Mouse (Mus musculus) liver, embryonic 12.5 days (tissue): ENCODE data around the gene Hnrnpf. TPM values are rescaled to one million over a fixed set of nuclear protein-coding genes. Genes with fewer than 3 reads are reported as not detected.

ENCODE experiments used
- ATAC-seq: fragments of 200-750 bp; cut with Nextera tagmentation; 2 replicates; pipeline ENCODE4 v1.8.0; 2017; ENCODE audit warnings: moderate number of reproducible peaks, mild to moderate bottlenecking, moderate library complexity
- H3K27ac ChIP-seq: fragments of 300-500 bp; sonication (generic); 2 replicates; pipeline ENCODE4 v1.5.1; 2016; ENCODE audit warnings: mild to moderate bottlenecking
- H3K27me3 ChIP-seq: fragments of 300-500 bp; sonication (generic); replicated peaks from 2 replicates; pipeline ENCODE4 v1.6.1; 2016; ENCODE audit warnings: mild to moderate bottlenecking, moderate library complexity
- H3K36me3 ChIP-seq: fragments of 300-500 bp; sonication (generic); 2 replicates; pipeline ENCODE4 v1.6.1; 2016; ENCODE audit warnings: mild to moderate bottlenecking, moderate library complexity
- H3K4me1 ChIP-seq: fragments of 300-500 bp; sonication (generic); 2 replicates; pipeline ENCODE4 v1.6.1; 2016
- H3K4me2 ChIP-seq: fragments of 300-500 bp; sonication (generic); 2 replicates; pipeline ENCODE4 v1.6.1; 2016; ENCODE audit warnings: mild to moderate bottlenecking, moderate library complexity
- H3K4me3 ChIP-seq: fragments of 300-500 bp; sonication (generic); 2 replicates; pipeline ENCODE4 v1.5.1; 2016; ENCODE audit warnings: mild to moderate bottlenecking, moderate library complexity
- H3K9ac ChIP-seq: fragments of 300-500 bp; sonication (generic); 2 replicates; pipeline ENCODE4 v1.6.1; 2016; ENCODE audit warnings: mild to moderate bottlenecking, moderate library complexity
- H3K9me3 ChIP-seq: fragments of 300-500 bp; sonication (generic); replicated peaks from 2 replicates; pipeline ENCODE4 v1.6.1; 2016; ENCODE audit warnings: mild to moderate bottlenecking, moderate library complexity
- WGBS: fragments of 180-500 bp; shearing (Covaris S2); methylation state at CpG from one replicate; pipeline ENCODE4 v1.1.7; 2016; ENCODE audit not compliant: insufficient replicate concordance; 5-methylcytosine and 5-hydroxymethylcytosine counted together
- polyA plus RNA-seq: library from polyadenylated mRNA; unstranded; fragments of >200 nt; fragmentation: Nextera tagmentation; extraction: Ambion mirVana; gene quantifications from 2 replicates; pipeline ENCODE4 v1.2.1, GENCODE M21; 2016

Hnrnpf gene
- polyA plus RNA-seq, 1 experiment from 2014 or later, result 702 TPM

GRCm38 (mm10) chr6:117893435-117893834 lies 6.7 kb upstream of the Hnrnpf start:
- WGBS, result 84% methylated on average over 2 of the region's 2 CpGs
- H3K9me3 ChIP-seq, result no peaks in the 10 kb centered on the region
- peaks cover 36% of the 10 kb centered on the region for H3K4me1 ChIP-seq
- H3K9ac ChIP-seq, result no peak overlapping the region
- H3K27ac ChIP-seq, result no peak overlapping the region
- no peak overlapping the region for H3K4me2 ChIP-seq
- ATAC-seq, result no peak
- no peaks in the 10 kb centered on the region for H3K27me3 ChIP-seq
- no peaks in the 10 kb centered on the region for H3K36me3 ChIP-seq
- no peak overlapping the region for H3K4me3 ChIP-seq

GRCm38 (mm10) chr6:117897800-117898199 lies 2.3 kb upstream of the Hnrnpf start:
- ATAC-seq, result no peak
- no peak overlapping the region for H3K9ac ChIP-seq
- no peak overlapping the region for H3K4me3 ChIP-seq

GRCm38 (mm10) chr6:117901510-117902402 lies 1.6 kb downstream of the Hnrnpf start:
- H3K9ac ChIP-seq, result peak overlapping the region; percentile 35

More at GRCm38 (mm10) chr6:117897800-117898199, 2.3 kb upstream of the Hnrnpf start:
- Histone ChIP-seq H3K36me3 (no peaks in the 10 kb centered on the region), H3K27ac (no peak overlapping the region), H3K4me1 (peaks cover 40% of the 10 kb centered on the region), H3K4me2 (no peak overlapping the region), H3K27me3 (no peaks in the 10 kb centered on the region), H3K9me3 (no peaks in the 10 kb centered on the region)
- 64% methylated on average over 5 of the region's 5 CpGs for WGBS

GRCm38 (mm10) chr6:117902556-117902955 lies 2.4 kb downstream of the Hnrnpf start:
- Histone ChIP-seq H3K4me3 (no peak overlapping the region), H3K9me3 (no peaks in the 10 kb centered on the region), H3K4me1 (peaks cover 65% of the 10 kb centered on the region), H3K4me2 (peak overlapping the region; percentile 37), H3K27me3 (no peaks in the 10 kb centered on the region), H3K36me3 (no peaks in the 10 kb centered on the region), H3K27ac (peak overlapping the region; percentile 70), H3K9ac (peak overlapping the region; percentile 35)
- 42% methylated on average over 4 of the region's 4 CpGs for WGBS
- no peak for ATAC-seq

More at GRCm38 (mm10) chr6:117901510-117902402, 1.6 kb downstream of the Hnrnpf start:
- no peak for ATAC-seq
- Histone ChIP-seq H3K4me1 (peaks cover 65% of the 10 kb centered on the region), H3K9me3 (no peaks in the 10 kb centered on the region), H3K4me3 (no peak overlapping the region), H3K27ac (peak overlapping the region; percentile 70), H3K27me3 (no peaks in the 10 kb centered on the region), H3K4me2 (peak overlapping the region; percentile 37), H3K36me3 (no peaks in the 10 kb centered on the region)
- 65% methylated on average over 9 of the region's 9 CpGs for WGBS

GRCm38 (mm10) chr6:117903836-117904235 lies 3.7 kb downstream of the Hnrnpf start:
- Histone ChIP-seq H3K4me2 (no peak overlapping the region), H3K27ac (peak overlapping the region; percentile 70; the same call in 1 of the 2 replicates), H3K4me1 (peaks cover 71% of the 10 kb centered on the region), H3K36me3 (no peaks in the 10 kb centered on the region), H3K9me3 (no peaks in the 10 kb centered on the region), H3K9ac (no peak overlapping the region), H3K27me3 (no peaks in the 10 kb centered on the region), H3K4me3 (no peak overlapping the region)
- 73% methylated on average over 3 of the region's 3 CpGs for WGBS
- no peak for ATAC-seq

- Histone ChIP-seq H3K36me3 (0 out of 2 replicates have a peak, but pooled peaks cover 3% of the 10 kb centered on the region), H3K27me3 (no peaks in the 10 kb centered on the region), H3K9me3 (no peaks in the 10 kb centered on the region), H3K4me1 (peaks cover 74% of the 10 kb centered on the region), H3K9ac (peak overlapping the region; percentile 99), H3K4me2 (peak overlapping the region; percentile 99), H3K27ac (peak overlapping the region; percentile 92), H3K4me3 (peak overlapping the region; percentile 97)
- WGBS, result 12% methylated on average over 4 of the region's 4 CpGs
- ATAC-seq, result no peak
Measured at GRCm38 (mm10) chr6:117905260-117905930, 5.3 kb downstream of the Hnrnpf start.

- H3K4me1 ChIP-seq, result peaks cover 73% of the 10 kb centered on the region
Measured at GRCm38 (mm10) chr6:117906015-117906531, 5.9 kb downstream of the Hnrnpf start.

GRCm38 (mm10) chr6:117906590-117907271 lies 6.6 kb downstream of the Hnrnpf start:
- peak; percentile 92 for ATAC-seq
- H3K4me3 ChIP-seq, result peak overlapping the region; percentile 97
- H3K36me3 ChIP-seq, result 0 out of 2 replicates have a peak, but pooled peaks cover 3% of the 10 kb centered on the region
- H3K9me3 ChIP-seq, result no peaks in the 10 kb centered on the region
- H3K9ac ChIP-seq, result peak overlapping the region; percentile 99
- WGBS, result 1% methylated on average over 61 of the region's 68 CpGs
- H3K27me3 ChIP-seq, result no peaks in the 10 kb centered on the region
- peak overlapping the region; percentile 99 for H3K4me2 ChIP-seq
- peak overlapping the region; percentile 92 for H3K27ac ChIP-seq
- H3K4me1 ChIP-seq, result peaks cover 72% of the 10 kb centered on the region

More at GRCm38 (mm10) chr6:117906015-117906531, 5.9 kb downstream of the Hnrnpf start:
- Histone ChIP-seq H3K9me3 (no peaks in the 10 kb centered on the region), H3K36me3 (0 out of 2 replicates have a peak, but pooled peaks cover 3% of the 10 kb centered on the region), H3K27ac (peak overlapping the region; percentile 92), H3K9ac (peak overlapping the region; percentile 99), H3K27me3 (no peaks in the 10 kb centered on the region), H3K4me2 (peak overlapping the region; percentile 99), H3K4me3 (peak overlapping the region; percentile 97)
- under 1% methylated on average over 25 of the region's 25 CpGs for WGBS
- ATAC-seq, result peak; percentile 9

GRCm38 (mm10) chr6:117907301-117907978 lies 7.3 kb downstream of the Hnrnpf start:
- ATAC-seq, result peak; percentile 72
- H3K27ac ChIP-seq, result peak overlapping the region; percentile 92
- peaks cover 72% of the 10 kb centered on the region for H3K4me1 ChIP-seq
- H3K4me2 ChIP-seq, result peak overlapping the region; percentile 99
- peak overlapping the region; percentile 99 for H3K9ac ChIP-seq
- H3K4me3 ChIP-seq, result peak overlapping the region; percentile 97
- H3K9me3 ChIP-seq, result no peaks in the 10 kb centered on the region
- H3K27me3 ChIP-seq, result no peaks in the 10 kb centered on the region
- under 1% methylated on average over 74 of the region's 77 CpGs for WGBS
- H3K36me3 ChIP-seq, result 0 out of 2 replicates have a peak, but pooled peaks cover 3% of the 10 kb centered on the region

GRCm38 (mm10) chr6:117907979-117908355 lies 7.8 kb downstream of the Hnrnpf start:
- Histone ChIP-seq H3K9ac (peak overlapping the region; percentile 99), H3K9me3 (no peaks in the 10 kb centered on the region), H3K27me3 (no peaks in the 10 kb centered on the region), H3K4me1 (peaks cover 72% of the 10 kb centered on the region), H3K27ac (peak overlapping the region; percentile 92), H3K4me3 (peak overlapping the region; percentile 97), H3K4me2 (peak overlapping the region; percentile 99), H3K36me3 (0 out of 2 replicates have a peak, but pooled peaks cover 3% of the 10 kb centered on the region)
- 0% methylated on average over 26 of the region's 26 CpGs for WGBS
- ATAC-seq, result no peak

GRCm38 (mm10) chr6:117908424-117908900 lies 8.3 kb downstream of the Hnrnpf start:
- Histone ChIP-seq H3K4me2 (peak overlapping the region; percentile 99), H3K36me3 (peaks cover 8% of the 10 kb centered on the region; the same call in 1 of the 2 replicates), H3K27ac (peak overlapping the region; percentile 92), H3K27me3 (no peaks in the 10 kb centered on the region), H3K9ac (peak overlapping the region; percentile 99), H3K9me3 (no peaks in the 10 kb centered on the region), H3K4me3 (peak overlapping the region; percentile 97), H3K4me1 (peaks cover 72% of the 10 kb centered on the region)
- WGBS, result 1% methylated on average over 14 of the region's 14 CpGs
- no peak for ATAC-seq
